Mouse (Mus musculus): ENCODE data around the gene Itga1.

- no peak for TF ChIP-seq CTCF (IDR thresholded peaks at IDR 0.05; ENCODE audit: extremely low read depth, insufficient read depth, insufficient read length, insufficient replicate concordance)
- no peak for TF ChIP-seq POLR2A (IDR thresholded peaks at IDR 0.05; ENCODE audit: low read depth, low read length)
Observed at GRCm38 (mm10) chr13:115078997-115079685, 22.6 kb downstream of the Itga1 start.

All from spleen, adult 2 months (tissue).